Mouse (Mus musculus) heart, postnatal 0 days (tissue): ENCODE results near the gene Trim2. TPM values are rescaled to one million over a fixed set of nuclear protein-coding genes. Genes with fewer than 3 reads are reported as not detected.

ENCODE experiments used
- ATAC-seq: fragments of 200-750 bp; cut with Nextera tagmentation; 2 replicates; pipeline ENCODE4 v1.8.0; 2017; ENCODE audit warnings: low read depth, moderate number of reproducible peaks, moderate library complexity; ENCODE audit not compliant: insufficient read depth
- DNase-seq: peaks from one replicate; pipeline ENCODE4 v3.0.0-alpha.2; 2016; ENCODE audit warnings: low spot score
- H3K27ac ChIP-seq: fragments of 300-500 bp; sonication (generic); 2 replicates; pipeline ENCODE4 v1.5.1; 2014; ENCODE audit warnings: low read depth, mild to moderate bottlenecking
- H3K27me3 ChIP-seq: fragments of 300-500 bp; sonication (generic); 2 replicates; pipeline ENCODE4 v1.6.1; 2014; ENCODE audit warnings: low read length, mixed read lengths; ENCODE audit not compliant: control insufficient read depth, insufficient read depth
- H3K36me3 ChIP-seq: fragments of 300-500 bp; sonication (generic); replicated peaks from 2 replicates; pipeline ENCODE4 v1.6.1; 2014; ENCODE audit warnings: low read length, mixed read lengths; ENCODE audit not compliant: control insufficient read depth, insufficient read depth
- H3K4me1 ChIP-seq: fragments of 300-500 bp; sonication (generic); 2 replicates; pipeline ENCODE4 v1.6.1; 2014; ENCODE audit warnings: antibody characterized with exemption; ENCODE audit not compliant: control insufficient read depth, insufficient read depth
- H3K4me2 ChIP-seq: fragments of 300-500 bp; sonication (generic); 2 replicates; pipeline ENCODE4 v1.6.1; 2014; ENCODE audit warnings: low read depth, mild to moderate bottlenecking, low read length, moderate library complexity
- H3K4me3 ChIP-seq: fragments of 300-500 bp; sonication (generic); 2 replicates; pipeline ENCODE4 v1.5.1; 2014; ENCODE audit warnings: low read depth, low read length
- H3K9ac ChIP-seq: fragments of 300-500 bp; sonication (generic); replicated peaks from 2 replicates; pipeline ENCODE4 v1.6.1; 2014; ENCODE audit warnings: low read depth, low read length, mixed read lengths
- H3K9me3 ChIP-seq: fragments of 300-500 bp; sonication (generic); replicated peaks from 2 replicates; pipeline ENCODE4 v1.6.1; 2016; ENCODE audit warnings: low read length; ENCODE audit not compliant: control insufficient read depth
- CTCF ChIP-seq: IDR thresholded peaks from 2 replicates; pipeline ENCODE4 v1.5.1; 2016; ENCODE audit warnings: antibody characterized with exemption, control low read depth, low read depth
- EP300 ChIP-seq: IDR thresholded peaks from 2 replicates; pipeline ENCODE4 v1.6.1; 2016; ENCODE audit warnings: antibody characterized with exemption, low read depth
- WGBS: fragments of 180-500 bp; shearing (Covaris S2); extraction: QIAGEN DNeasy Blood & Tissue Kit; methylation state at CpG from one replicate; pipeline ENCODE4 v1.1.7; 2014; 5-methylcytosine and 5-hydroxymethylcytosine counted together
- polyA plus RNA-seq: library from polyadenylated mRNA; unstranded; fragments of >200 nt; fragmentation: Nextera tagmentation; extraction: Ambion mirVana; gene quantifications from 2 replicates; pipeline ENCODE4 v1.2.1, GENCODE M21; 2015
- total RNA-seq: library from RNA; depleted of rRNA; stranded (reverse); fragments of >200 nt; gene quantifications from 2 replicates; pipeline ENCODE4 v1.2.3, GENCODE M21; 2014; ENCODE audit warnings: low replicate concordance

Trim2 gene
- total and polyA plus RNA-seq, 2 experiments from 2014 or later = 6.0 to 6.1 TPM

DNA sequence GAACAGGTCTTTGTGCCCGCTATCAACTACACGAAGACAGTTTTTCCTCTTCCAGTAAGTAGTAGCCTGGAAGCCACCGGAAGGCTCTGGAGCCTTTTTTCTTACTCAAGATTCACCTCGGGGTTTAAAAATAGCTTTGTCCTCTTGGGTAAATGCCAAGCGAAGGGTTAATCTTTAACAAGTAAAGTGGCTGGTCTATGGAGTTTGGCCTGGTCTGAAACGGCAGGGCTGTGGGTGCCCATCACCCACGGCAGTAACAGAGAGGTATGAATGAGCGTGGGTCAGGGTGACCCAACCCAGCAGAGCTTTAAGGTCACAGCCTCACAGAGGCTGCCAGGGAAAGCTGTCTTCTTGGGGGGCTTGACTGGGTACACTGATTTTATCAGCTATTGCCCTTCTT is 23.2 kb downstream of the Trim2 start:
- TF ChIP-seq CTCF (no peak), EP300 (no peak)
- Histone ChIP-seq H3K4me1 (peaks cover 16% of the 10 kb centered on the region), H3K27me3 (no peaks in the 10 kb centered on the region), H3K4me3 (no peak overlapping the region), H3K27ac (peak overlapping the region; percentile 25; the same call in 1 of the 2 replicates), H3K4me2 (peak overlapping the region; percentile 33), H3K36me3 (no peaks in the 10 kb centered on the region), H3K9me3 (no peaks in the 10 kb centered on the region), H3K9ac (no peak overlapping the region)
- 32% methylated on average over 8 of the region's 8 CpGs for WGBS
- ATAC-seq (peak; percentile 70), DNase-seq (no peak)

DNA sequence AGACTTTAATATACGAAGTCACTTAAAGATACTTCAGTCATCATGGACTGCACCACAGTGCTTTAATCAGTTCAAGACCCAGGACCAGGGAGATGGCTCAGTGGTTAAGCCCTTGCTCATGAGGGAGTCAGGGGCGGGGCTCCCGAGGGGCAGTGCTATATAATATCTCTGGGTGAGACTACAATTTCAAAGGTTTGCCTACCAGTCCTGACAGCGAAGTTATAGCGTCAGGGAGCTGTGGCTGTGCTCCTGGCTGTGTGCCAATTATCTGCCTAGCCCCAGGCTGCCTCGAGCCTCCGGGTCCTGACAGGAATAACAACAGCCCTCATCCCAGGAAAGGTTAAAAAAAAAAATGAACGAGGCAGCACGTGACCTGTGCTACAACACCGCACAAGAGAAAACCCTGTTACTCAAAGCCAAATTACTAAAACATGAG is 24.7 kb downstream of the Trim2 start:
- H3K9me3 ChIP-seq = no peaks in the 10 kb centered on the region
- no peak overlapping the region for H3K4me3 ChIP-seq
- H3K36me3 ChIP-seq = no peaks in the 10 kb centered on the region
- H3K27me3 ChIP-seq = no peaks in the 10 kb centered on the region
- H3K4me2 ChIP-seq = peak overlapping the region; percentile 4; the same call in 1 of the 2 replicates
- TF ChIP-seq CTCF (no peak), EP300 (no peak)
- H3K9ac ChIP-seq = no peak overlapping the region
- DNase-seq = no peak
- peaks cover 16% of the 10 kb centered on the region for H3K4me1 ChIP-seq
- WGBS = 21% methylated on average over 10 of the region's 10 CpGs
- H3K27ac ChIP-seq = no peak overlapping the region
- ATAC-seq = peak; percentile 54; the same call in 1 of the 2 replicates

DNA sequence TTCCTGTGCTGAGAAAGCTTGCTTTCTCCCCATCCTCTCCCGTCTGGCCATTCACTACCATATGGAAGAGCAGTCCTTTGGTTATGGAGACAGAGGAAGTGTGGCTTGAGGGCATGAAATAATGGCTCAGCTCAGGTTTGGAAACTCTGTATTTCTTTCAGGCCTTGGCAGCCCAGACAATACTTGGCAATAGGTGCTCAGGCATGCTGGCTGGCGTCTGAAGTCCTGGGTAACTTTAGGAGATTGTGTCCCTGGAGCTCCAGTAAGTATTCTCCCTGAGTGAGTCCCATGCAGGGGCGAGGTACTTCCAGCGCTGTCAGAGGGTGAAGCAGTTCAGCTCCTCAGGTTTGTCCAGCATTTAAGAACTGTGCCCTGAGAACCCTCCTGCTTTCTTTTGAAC is 27.9 kb downstream of the Trim2 start:
- peaks cover 15% of the 10 kb centered on the region for H3K4me1 ChIP-seq
- DNase-seq = no peak
- no peak overlapping the region for H3K27ac ChIP-seq
- no peak for ATAC-seq
- no peak overlapping the region for H3K4me3 ChIP-seq
- H3K9ac ChIP-seq = no peak overlapping the region
- H3K36me3 ChIP-seq = no peaks in the 10 kb centered on the region
- 69% methylated on average over 4 of the region's 4 CpGs for WGBS
- no peaks in the 10 kb centered on the region for H3K9me3 ChIP-seq
- H3K4me2 ChIP-seq = no peak overlapping the region
- H3K27me3 ChIP-seq = no peaks in the 10 kb centered on the region
- TF ChIP-seq EP300 (no peak), CTCF (no peak)

- Histone ChIP-seq H3K27ac (no peak overlapping the region), H3K4me2 (no peak overlapping the region)
- ATAC-seq = no peak
These were observed 31.6 kb downstream of the Trim2 start for GRCm38 (mm10) chr3:84275124-84275523.

DNA sequence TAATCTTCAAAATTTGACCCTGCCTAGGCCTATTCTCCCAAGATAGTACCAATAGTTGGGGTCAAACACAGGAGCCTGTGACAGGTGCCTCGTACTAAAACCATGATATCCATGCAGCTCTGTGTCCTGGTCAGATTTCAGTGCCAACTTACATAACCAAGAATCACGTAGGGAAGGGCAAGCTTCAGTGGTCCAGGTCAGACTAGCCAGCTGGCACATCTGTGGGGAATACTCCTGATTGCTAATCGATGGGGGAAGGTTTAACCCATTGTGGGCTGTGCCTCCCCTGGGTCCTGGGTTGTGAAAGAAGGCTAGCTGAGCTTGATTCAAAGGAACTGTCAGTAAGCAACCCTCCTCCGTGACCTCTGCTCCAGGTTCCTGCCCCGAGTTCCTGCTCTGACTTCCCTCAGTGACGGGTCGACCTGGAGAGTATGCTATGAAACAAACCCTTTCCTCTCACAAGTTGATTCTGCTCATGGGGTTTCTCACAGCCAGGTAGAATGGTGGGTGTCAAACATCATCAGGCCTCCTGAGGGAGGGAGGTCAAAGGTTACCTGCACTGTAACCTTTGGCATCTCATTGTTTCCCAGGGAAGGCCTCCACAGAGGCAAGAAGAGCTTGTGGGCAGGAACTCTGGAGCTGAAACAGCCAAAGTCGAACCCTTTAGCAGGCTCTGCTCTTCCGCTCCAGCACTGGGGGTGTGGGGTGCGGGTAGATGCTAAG is 34.2 kb downstream of the Trim2 start:
- H3K4me2 ChIP-seq = no peak overlapping the region
- DNase-seq = no peak
- 87% methylated on average over 10 of the region's 10 CpGs for WGBS
- H3K9me3 ChIP-seq = no peaks in the 10 kb centered on the region
- H3K27me3 ChIP-seq = no peaks in the 10 kb centered on the region
- no peak overlapping the region for H3K27ac ChIP-seq
- no peaks in the 10 kb centered on the region for H3K36me3 ChIP-seq
- no peak overlapping the region for H3K9ac ChIP-seq
- 0 out of 2 replicates have a peak, but pooled peaks cover 4% of the 10 kb centered on the region for H3K4me1 ChIP-seq
- no peak for ATAC-seq
- H3K4me3 ChIP-seq = no peak overlapping the region
- no peak for TF ChIP-seq EP300
- no peak for TF ChIP-seq CTCF

More at GRCm38 (mm10) chr3:84275124-84275523, 31.6 kb downstream of the Trim2 start:
- no peaks in the 10 kb centered on the region for H3K27me3 ChIP-seq
- DNase-seq = peak; percentile 55
- H3K4me3 ChIP-seq = no peak overlapping the region
- peaks cover 4% of the 10 kb centered on the region; the same call in 1 of the 2 replicates for H3K4me1 ChIP-seq
- 36% methylated on average over 4 of the region's 4 CpGs for WGBS
- H3K36me3 ChIP-seq = no peaks in the 10 kb centered on the region
- H3K9ac ChIP-seq = no peak overlapping the region
- H3K9me3 ChIP-seq = no peaks in the 10 kb centered on the region
- TF ChIP-seq CTCF (no peak), EP300 (no peak)

DNA sequence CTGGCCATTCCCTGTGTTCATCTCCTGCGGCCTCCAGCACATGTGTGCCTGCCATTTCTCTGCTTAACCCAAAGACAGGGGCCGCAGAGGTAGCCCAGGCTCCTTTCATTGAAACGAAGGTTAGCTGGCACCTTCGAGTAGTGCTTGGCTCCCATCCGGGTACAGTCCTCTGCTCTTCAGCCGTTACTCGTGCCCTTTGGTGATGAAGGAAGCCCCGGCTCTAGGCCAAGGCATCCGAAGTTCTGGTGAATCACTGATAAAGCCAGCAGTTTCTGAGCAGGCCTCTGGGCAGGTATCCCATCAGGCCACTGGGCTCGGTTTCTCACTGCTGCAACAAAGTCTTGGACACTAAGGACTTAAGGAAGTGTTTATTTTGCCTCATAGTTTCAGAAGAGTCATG is 34.9 kb downstream of the Trim2 start:
- no peak for DNase-seq

More for the DNA sequence above, 34.9 kb downstream of the Trim2 start:
- ATAC-seq = no peak
- Histone ChIP-seq H3K27ac (no peak overlapping the region), H3K4me3 (no peak overlapping the region), H3K4me1 (0 out of 2 replicates have a peak, but pooled peaks cover 4% of the 10 kb centered on the region), H3K36me3 (no peaks in the 10 kb centered on the region), H3K4me2 (no peak overlapping the region), H3K9ac (no peak overlapping the region), H3K9me3 (no peaks in the 10 kb centered on the region), H3K27me3 (no peaks in the 10 kb centered on the region)
- 81% methylated on average over 10 of the region's 10 CpGs for WGBS
- TF ChIP-seq EP300 (no peak), CTCF (no peak)
